Mouse (Mus musculus): ENCODE data around the gene Tbc1d2. TPM values are rescaled to one million over a fixed set of nuclear protein-coding genes. Genes with fewer than 3 reads are reported as not detected.

The Tbc1d2 gene
- polyA plus RNA-seq, 1 experiment: 6.8 TPM

DNA sequence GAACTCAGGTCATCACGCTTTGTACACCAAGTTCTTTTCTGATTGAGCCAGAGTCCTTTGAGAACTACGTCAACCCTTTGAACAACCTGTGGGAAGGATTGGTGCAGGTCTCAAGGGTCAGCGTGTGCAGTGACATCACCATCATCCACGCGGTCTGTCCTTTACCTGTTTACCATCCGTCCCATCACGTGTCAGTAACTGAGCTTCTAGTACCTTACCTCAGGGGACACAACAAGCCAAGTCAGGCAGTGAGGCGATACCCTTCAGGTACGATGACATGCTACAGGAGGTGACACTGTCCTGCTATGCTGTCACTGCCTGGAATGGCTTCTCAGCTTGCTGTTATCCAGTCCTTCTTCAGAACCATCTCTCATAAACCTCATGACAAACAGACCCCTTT is 11.4 kb upstream of the Tbc1d2 start:
- Histone ChIP-seq H3K36me3 (ENCODE audit: control insufficient read depth, insufficient read depth, low read length) (no peaks in the 10 kb centered on the region), H3K4me3 (ENCODE audit: low read depth, low read length) (no peak overlapping the region), H3K27ac (ENCODE audit: insufficient read depth, low read depth, low read length) (no peak overlapping the region), H3K27me3 (ENCODE audit: control insufficient read depth, insufficient read depth, low read length) (no peaks in the 10 kb centered on the region), H3K4me1 (ENCODE audit: control insufficient read depth, insufficient read depth, insufficient read length, low read length) (peaks cover 8% of the 10 kb centered on the region)
- 45% methylated on average over 9 of the region's 9 CpGs for WGBS
- TF ChIP-seq POLR2A (IDR thresholded peaks at IDR 0.05; ENCODE audit: low read depth, low read length) (no peak), CTCF (IDR thresholded peaks at IDR 0.05; ENCODE audit: extremely low read depth, insufficient read length, insufficient replicate concordance, low read depth, low read length) (no peak)

DNA sequence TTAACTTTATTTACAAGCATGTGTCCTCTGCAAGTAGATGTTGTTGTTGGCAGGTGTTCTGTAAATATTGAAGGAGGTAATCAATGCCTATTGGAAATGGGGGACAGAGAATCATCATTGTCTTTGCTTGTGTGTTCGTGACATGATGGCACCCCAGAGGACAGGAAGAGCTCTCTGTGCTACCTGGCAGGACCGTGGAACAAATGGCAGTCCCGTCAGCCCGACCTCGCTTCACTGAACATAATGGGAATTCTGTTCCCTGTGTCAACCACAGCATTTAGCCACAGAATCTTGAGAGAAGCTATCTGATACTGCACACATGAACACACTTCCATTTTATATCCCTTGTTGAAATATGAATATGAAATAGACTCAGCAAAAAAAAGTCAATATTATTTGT is 8.9 kb upstream of the Tbc1d2 start:
- Histone ChIP-seq H3K27ac (ENCODE audit: insufficient read depth, low read depth, low read length) (no peak overlapping the region), H3K4me1 (ENCODE audit: control insufficient read depth, insufficient read depth, insufficient read length, low read length) (peaks cover 3% of the 10 kb centered on the region), H3K4me3 (ENCODE audit: low read depth, low read length) (no peak overlapping the region), H3K27me3 (ENCODE audit: control insufficient read depth, insufficient read depth, low read length) (no peaks in the 10 kb centered on the region), H3K36me3 (ENCODE audit: control insufficient read depth, insufficient read depth, low read length) (no peaks in the 10 kb centered on the region)
- TF ChIP-seq POLR2A (IDR thresholded peaks at IDR 0.05; ENCODE audit: low read depth, low read length): no peak
- TF ChIP-seq CTCF (IDR thresholded peaks at IDR 0.05; ENCODE audit: extremely low read depth, insufficient read length, insufficient replicate concordance, low read depth, low read length): no peak
- 73% methylated on average over 5 of the region's 5 CpGs for WGBS

GRCm38 (mm10) chr4:46657116-46657515 is 7.1 kb upstream of the Tbc1d2 start:
- Histone ChIP-seq H3K4me1 (ENCODE audit: control insufficient read depth, insufficient read depth, insufficient read length, low read length) (peaks cover 2% of the 10 kb centered on the region), H3K27me3 (ENCODE audit: control insufficient read depth, insufficient read depth, low read length) (no peaks in the 10 kb centered on the region), H3K27ac (ENCODE audit: insufficient read depth, low read depth, low read length) (no peak overlapping the region), H3K4me3 (ENCODE audit: low read depth, low read length) (no peak overlapping the region), H3K36me3 (ENCODE audit: control insufficient read depth, insufficient read depth, low read length) (no peaks in the 10 kb centered on the region)
- TF ChIP-seq CTCF (IDR thresholded peaks at IDR 0.05; ENCODE audit: extremely low read depth, insufficient read length, insufficient replicate concordance, low read depth, low read length) (no peak), POLR2A (IDR thresholded peaks at IDR 0.05; ENCODE audit: low read depth, low read length) (no peak)
- WGBS: 4% methylated on average over 5 of the region's 5 CpGs

DNA sequence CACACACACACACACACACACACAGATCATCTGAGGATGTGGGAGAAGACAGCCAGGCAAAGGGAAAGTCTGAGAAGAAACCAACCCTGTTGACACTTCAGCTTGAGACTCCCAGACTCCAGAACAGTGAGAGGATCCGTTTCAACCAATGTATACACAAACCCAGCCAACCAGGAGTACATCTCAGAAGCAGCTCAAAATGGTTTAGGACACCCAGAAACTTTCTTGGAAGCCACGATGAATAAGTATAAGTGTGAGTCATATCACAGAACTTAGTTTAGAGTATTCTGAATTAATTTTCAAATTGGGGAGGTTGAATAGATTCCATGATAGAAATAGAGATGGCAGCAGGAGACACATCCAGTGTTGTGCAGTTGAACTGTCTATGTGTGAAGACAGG is 5.9 kb upstream of the Tbc1d2 start:
- H3K27ac ChIP-seq (ENCODE audit: insufficient read depth, low read depth, low read length): no peak overlapping the region
- H3K36me3 ChIP-seq (ENCODE audit: control insufficient read depth, insufficient read depth, low read length): no peaks in the 10 kb centered on the region
- 70% methylated on average over 2 of the region's 2 CpGs for WGBS
- no peaks in the 10 kb centered on the region for H3K27me3 ChIP-seq (ENCODE audit: control insufficient read depth, insufficient read depth, low read length)
- TF ChIP-seq POLR2A (IDR thresholded peaks at IDR 0.05; ENCODE audit: low read depth, low read length) (no peak), CTCF (IDR thresholded peaks at IDR 0.05; ENCODE audit: extremely low read depth, insufficient read length, insufficient replicate concordance, low read depth, low read length) (no peak)
- no peak overlapping the region for H3K4me3 ChIP-seq (ENCODE audit: low read depth, low read length)
- H3K4me1 ChIP-seq (ENCODE audit: control insufficient read depth, insufficient read depth, insufficient read length, low read length): peaks cover 2% of the 10 kb centered on the region

GRCm38 (mm10) chr4:46655298-46655697 is 5.3 kb upstream of the Tbc1d2 start:
- no peak for TF ChIP-seq CTCF (IDR thresholded peaks at IDR 0.05; ENCODE audit: extremely low read depth, insufficient read length, insufficient replicate concordance, low read depth, low read length)
- TF ChIP-seq POLR2A (IDR thresholded peaks at IDR 0.05; ENCODE audit: low read depth, low read length): no peak
- WGBS: 36% methylated on average over 1 of the region's 1 CpGs

DNA sequence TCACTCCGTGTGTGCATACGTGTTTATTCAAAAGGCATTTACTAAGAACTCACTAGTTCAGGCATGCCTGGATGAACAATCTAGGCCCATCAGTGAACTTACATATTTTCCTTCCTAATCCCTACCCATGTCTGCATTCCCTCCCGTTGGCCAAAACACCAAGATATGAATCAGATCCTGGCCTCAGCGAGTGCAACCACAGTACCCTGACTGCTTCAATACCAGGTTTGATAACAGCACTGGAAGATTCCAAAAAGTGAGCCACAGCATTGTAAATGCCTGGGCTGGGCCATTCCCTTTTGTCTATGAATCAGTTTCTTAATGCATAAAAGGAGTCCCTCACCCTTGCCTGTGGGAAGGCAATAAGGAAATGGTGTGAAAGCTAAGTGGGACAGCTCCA is 848 bp downstream of the Tbc1d2 start:
- no peak overlapping the region for H3K27ac ChIP-seq (ENCODE audit: insufficient read depth, low read depth, low read length)
- no peaks in the 10 kb centered on the region for H3K4me1 ChIP-seq (ENCODE audit: control insufficient read depth, insufficient read depth, insufficient read length, low read length)
- TF ChIP-seq POLR2A (IDR thresholded peaks at IDR 0.05; ENCODE audit: low read depth, low read length) (no peak), CTCF (IDR thresholded peaks at IDR 0.05; ENCODE audit: extremely low read depth, insufficient read length, insufficient replicate concordance, low read depth, low read length) (no peak)
- H3K36me3 ChIP-seq (ENCODE audit: control insufficient read depth, insufficient read depth, low read length): no peaks in the 10 kb centered on the region
- peak overlapping the region; percentile 84 for H3K4me3 ChIP-seq (ENCODE audit: low read depth, low read length)
- H3K27me3 ChIP-seq (ENCODE audit: control insufficient read depth, insufficient read depth, low read length): no peaks in the 10 kb centered on the region
- 46% methylated on average over 4 of the region's 4 CpGs for WGBS

More at GRCm38 (mm10) chr4:46655298-46655697, 5.3 kb upstream of the Tbc1d2 start:
- Histone ChIP-seq H3K27ac (ENCODE audit: insufficient read depth, low read depth, low read length) (no peak overlapping the region), H3K4me3 (ENCODE audit: low read depth, low read length) (no peak overlapping the region), H3K4me1 (ENCODE audit: control insufficient read depth, insufficient read depth, insufficient read length, low read length) (peaks cover 2% of the 10 kb centered on the region), H3K27me3 (ENCODE audit: control insufficient read depth, insufficient read depth, low read length) (no peaks in the 10 kb centered on the region), H3K36me3 (ENCODE audit: control insufficient read depth, insufficient read depth, low read length) (no peaks in the 10 kb centered on the region)

DNA sequence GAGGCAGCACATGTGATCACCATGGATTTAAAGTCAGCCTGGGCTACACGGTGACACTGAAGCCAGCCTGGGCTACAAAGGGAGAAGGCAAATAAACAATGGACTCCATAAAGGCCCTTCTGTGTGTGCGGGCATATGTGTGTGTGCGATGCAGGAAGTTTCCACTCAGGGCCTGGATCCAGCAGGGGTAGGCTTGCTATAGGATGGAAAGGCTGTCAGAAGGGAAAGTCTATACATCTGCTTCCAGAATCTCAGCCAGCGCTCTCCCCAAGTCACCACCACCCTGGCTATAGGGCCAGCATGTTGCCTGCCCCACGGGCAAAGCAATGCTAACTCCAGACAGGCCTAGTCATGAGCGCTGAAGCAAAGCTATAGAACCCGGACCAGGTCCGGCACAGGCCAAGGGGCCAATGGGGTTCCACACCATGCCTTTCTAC is 6.3 kb downstream of the Tbc1d2 start:
- Histone ChIP-seq H3K4me1 (ENCODE audit: control insufficient read depth, insufficient read depth, insufficient read length, low read length) (peaks cover 7% of the 10 kb centered on the region), H3K27me3 (ENCODE audit: control insufficient read depth, insufficient read depth, low read length) (no peaks in the 10 kb centered on the region)

More for the DNA sequence above, 6.3 kb downstream of the Tbc1d2 start:
- Histone ChIP-seq H3K27ac (ENCODE audit: insufficient read depth, low read depth, low read length) (0 out of 2 replicates have a peak overlapping the region, but pooled peaks have one; percentile 7), H3K36me3 (ENCODE audit: control insufficient read depth, insufficient read depth, low read length) (no peaks in the 10 kb centered on the region), H3K4me3 (ENCODE audit: low read depth, low read length) (no peak overlapping the region)
- 85% methylated on average over 8 of the region's 8 CpGs for WGBS
- TF ChIP-seq CTCF (IDR thresholded peaks at IDR 0.05; ENCODE audit: extremely low read depth, insufficient read length, insufficient replicate concordance, low read depth, low read length): no peak
- no peak for TF ChIP-seq POLR2A (IDR thresholded peaks at IDR 0.05; ENCODE audit: low read depth, low read length)
